Mouse (Mus musculus) inflammation-experienced regulatory T-cells, adult 6 months (primary cell): ENCODE measurements around the gene Astn1. TPM values are rescaled to one million over a fixed set of nuclear protein-coding genes. Genes with fewer than 3 reads are reported as not detected.

Experiments
- ATAC-seq: one replicate; pipeline ENCODE4 v1.8.0; 2017
- polyA plus RNA-seq, 3 experiments: library from polyadenylated mRNA; unstranded; fragments of 100-300 nt; shearing (Covaris generic); gene quantifications; one replicate each; pipeline ENCODE4 v1.2.1; 2017

Gene Astn1
- not detected for polyA plus RNA-seq

- no peak for ATAC-seq
Measured at GRCm38 (mm10) chr1:158361964-158362291, at the start of gene Astn1. Astn1 (plus strand) TSS chr1:158362273.

GRCm38 (mm10) chr1:158323325-158323724, 38.7 kb upstream of the Astn1 start:
- no peak for ATAC-seq

- no peak for ATAC-seq
Measured at GRCm38 (mm10) chr1:158328126-158328525, 33.9 kb upstream of the Astn1 start.

- no peak for ATAC-seq
Measured at GRCm38 (mm10) chr1:158328839-158329238, 33.2 kb upstream of the Astn1 start.

GRCm38 (mm10) chr1:158343243-158343714, 18.8 kb upstream of the Astn1 start:
- no peak for ATAC-seq

GRCm38 (mm10) chr1:158353656-158354371, 8.3 kb upstream of the Astn1 start:
- no peak for ATAC-seq

- no peak for ATAC-seq
Measured at GRCm38 (mm10) chr1:158355177-158356050, 6.7 kb upstream of the Astn1 start.

- no peak for ATAC-seq
Measured at GRCm38 (mm10) chr1:158356051-158356461, 6.0 kb upstream of the Astn1 start, which contains the start of gene Brinp2. Brinp2 (minus strand) TSS chr1:158356326.

- ATAC-seq, result no peak
Measured at GRCm38 (mm10) chr1:158362292-158363101, 424 bp downstream of the Astn1 start.

GRCm38 (mm10) chr1:158364461-158364860, 2.4 kb downstream of the Astn1 start:
- no peak for ATAC-seq

- ATAC-seq, result no peak
Measured at GRCm38 (mm10) chr1:158382277-158382676, 20.2 kb downstream of the Astn1 start.

- no peak for ATAC-seq
Measured at GRCm38 (mm10) chr1:158383210-158383609, 21.1 kb downstream of the Astn1 start.

GRCm38 (mm10) chr1:158385311-158385710, 23.2 kb downstream of the Astn1 start:
- ATAC-seq, result no peak

GRCm38 (mm10) chr1:158386781-158387180, 24.7 kb downstream of the Astn1 start:
- no peak for ATAC-seq

- ATAC-seq, result no peak
Measured at GRCm38 (mm10) chr1:158388995-158389394, 26.9 kb downstream of the Astn1 start.

- ATAC-seq, result no peak
Measured at GRCm38 (mm10) chr1:158390693-158391092, 28.6 kb downstream of the Astn1 start.

- no peak for ATAC-seq
Measured at GRCm38 (mm10) chr1:158397058-158397457, 35.0 kb downstream of the Astn1 start.

GRCm38 (mm10) chr1:158400898-158401297, 38.8 kb downstream of the Astn1 start:
- ATAC-seq, result no peak

- ATAC-seq, result no peak
Measured at GRCm38 (mm10) chr1:158405899-158406769, 44.1 kb downstream of the Astn1 start.

- ATAC-seq, result no peak
Measured at GRCm38 (mm10) chr1:158408124-158408523, 46.1 kb downstream of the Astn1 start.

- no peak for ATAC-seq
Measured at GRCm38 (mm10) chr1:158411146-158411545, 49.1 kb downstream of the Astn1 start.

- no peak for ATAC-seq
Measured at GRCm38 (mm10) chr1:158414198-158414597, 52.1 kb downstream of the Astn1 start.
